ENCODE assay signal across 8 mouse cellular contexts in the genomic region with DNA sequence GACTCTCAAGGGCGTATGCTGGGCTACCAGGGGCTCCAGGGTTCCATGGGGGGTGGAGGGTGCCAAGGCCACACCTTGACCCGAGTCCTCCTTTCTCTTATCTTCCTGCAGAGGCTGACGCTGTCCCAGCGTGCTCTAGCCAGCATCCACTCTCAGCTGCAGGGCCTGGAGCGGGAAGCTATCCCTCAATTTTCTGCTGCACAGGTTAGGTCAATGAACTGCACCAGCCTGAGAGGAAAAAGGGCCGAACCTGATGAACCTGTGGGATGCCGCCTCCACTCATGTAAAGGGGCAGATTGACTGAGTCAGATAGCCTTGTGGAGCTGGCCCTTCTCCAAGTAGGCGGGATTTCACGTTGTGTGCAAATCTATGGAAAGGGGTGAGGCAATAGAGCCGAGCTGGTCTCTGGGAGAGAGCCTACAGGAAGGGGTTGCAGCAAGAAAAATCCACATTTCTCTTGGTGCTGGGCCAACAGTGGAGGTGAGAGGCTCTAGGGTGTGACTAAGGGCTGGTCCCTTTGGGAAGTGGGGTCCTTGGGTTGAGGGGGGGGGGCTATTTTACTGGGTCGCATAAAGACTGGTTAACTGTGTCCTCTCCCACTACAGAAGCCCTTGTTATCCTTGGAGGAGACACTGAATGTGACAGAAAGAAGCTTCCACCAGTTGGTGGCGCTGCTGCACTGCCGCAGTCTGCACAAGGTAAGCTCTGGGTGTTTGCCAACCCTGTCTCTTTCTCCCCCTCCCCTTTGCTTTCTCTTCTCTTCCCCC. TPM values are rescaled to one million over a fixed set of nuclear protein-coding genes. Genes with fewer than 3 reads are reported as not detected.
A peak's percentile ranks its signal among the peaks of the same experiment; 100 is the strongest.
DNase-seq lines count a peak whose midpoint lies in the region; ATAC-seq lines count a peak whose summit lies in the region.

No protein-coding gene starts in this region.

- 30% methylated on average over 13 of the region's 13 CpGs for WGBS in liver, embryonic 13.5 days (ENCODE audit: insufficient replicate concordance)

- H3K9me3 ChIP-seq in liver, embryonic 13.5 days (replicated peaks): no peaks in the 10 kb centered on the region

- no peak overlapping the region for H3K4me3 ChIP-seq in liver, embryonic 13.5 days (replicated peaks)

- no peak overlapping the region for H3K27ac ChIP-seq in liver, embryonic 13.5 days

- H3K27me3 ChIP-seq in liver, embryonic 13.5 days: no peaks in the 10 kb centered on the region

- H3K4me2 ChIP-seq in liver, embryonic 13.5 days: no peak overlapping the region

- peak; percentile 86 to 88 for DNase-seq in B cell, adult 2 months
- DNase-seq in adrenal gland, adult 18-20 months (ENCODE audit: low spot score in 2 of 2): peak; percentile 73 to 79
- peak; percentile 87 for DNase-seq in embryo, embryonic 11 days
- DNase-seq in heart, adult 8-10 months (ENCODE audit: low spot score): peak; percentile 66
- DNase-seq in kidney, adult 9 months: peak; percentile 83
- DNase-seq in liver, embryonic 13.5 days: peak; percentile 58
- DNase-seq in neural tube, embryonic 10.5 days (ENCODE audit: extremely low spot score, low spot score): peak; percentile 77
- DNase-seq in testis, postnatal 10 days (ENCODE audit: low spot score): peak; percentile 92

- ATAC-seq in liver, embryonic 13.5 days (ENCODE audit: low read depth): peak; percentile 70

- peaks cover 17% of the 10 kb centered on the region for H3K4me1 ChIP-seq in liver, embryonic 13.5 days (replicated peaks)

- no peaks in the 10 kb centered on the region for H3K36me3 ChIP-seq in liver, embryonic 13.5 days

- H3K9ac ChIP-seq in liver, embryonic 13.5 days: no peak overlapping the region

RNA-seq across cellular contexts. Expression of gene Leng8, which starts 6.0 kb away (rescaled TPM):
- 100 to 1,000 TPM in 1 of 2 experiments, 10 to 100 TPM in 1; 86.8 to 106 TPM for total RNA-seq in adrenal gland, adult 18-20 months (2021)
- 10 to 100 TPM; 27.1 to 49.5 (median 38.6) TPM for total RNA-seq in heart, adult 8-10 months (2022)
- polyA plus RNA-seq in liver, embryonic 13.5 days (2015; fragmentation: Nextera tagmentation; extraction: Ambion mirVana): 16.3 and 22.9 TPM in 2 replicates

RNA-seq across cellular contexts. Expression of gene Ttyh1, which starts 11.7 kb away (rescaled TPM):
- total RNA-seq in adrenal gland, adult 18-20 months (2021): 1 to 10 TPM; 1.3 to 1.9 TPM
- total RNA-seq in heart, adult 8-10 months (2022): 1 to 10 TPM in 2 of 4 experiments, under 1 TPM in 2; 0.79 to 1.7 (median 0.95) TPM
- 0.36 and 0.52 TPM in 2 replicates for polyA plus RNA-seq in liver, embryonic 13.5 days (2015; fragmentation: Nextera tagmentation; extraction: Ambion mirVana)

RNA-seq across cellular contexts. Expression of gene Leng9, which starts 19.3 kb away (rescaled TPM):
- total RNA-seq in adrenal gland, adult 18-20 months (2021): 10 to 100 TPM in 1 of 2 experiments, 1 to 10 TPM in 1; 9.1 to 10.8 TPM
- 1 to 10 TPM; 2.8 to 3.7 (median 3.6) TPM for total RNA-seq in heart, adult 8-10 months (2022)
- polyA plus RNA-seq in liver, embryonic 13.5 days (2015; fragmentation: Nextera tagmentation; extraction: Ambion mirVana): 0.83 and 0.88 TPM in 2 replicates

RNA-seq across cellular contexts. Expression of gene Cdc42ep5, which starts 33.8 kb away (rescaled TPM):
- total RNA-seq in adrenal gland, adult 18-20 months (2021): 10 to 100 TPM; 22.9 to 26.9 TPM
- 1 to 10 TPM; 3.8 to 7.5 (median 4.6) TPM for total RNA-seq in heart, adult 8-10 months (2022)
- polyA plus RNA-seq in liver, embryonic 13.5 days (2015; fragmentation: Nextera tagmentation; extraction: Ambion mirVana): 8.0 and 8.5 TPM in 2 replicates
